Mouse (Mus musculus) liver, embryonic 14.5 days (tissue): ENCODE results near the gene Arpp21. TPM values are rescaled to one million over a fixed set of nuclear protein-coding genes. Genes with fewer than 3 reads are reported as not detected.

Experiments
- ATAC-seq: fragments of 200-750 bp; cut with Nextera tagmentation; 2 replicates; pipeline ENCODE4 v1.8.0; 2017; ENCODE audit warnings: moderate number of reproducible peaks, mild to moderate bottlenecking, moderate library complexity; ENCODE audit not compliant: insufficient read depth
- DNase-seq, 3 experiments: peaks; one replicate each; pipeline ENCODE4 v3.0.0-alpha.2; 2012 to 2013; ENCODE audit warnings: low read depth in 3 of 3, low spot score in 3 of 3
- H3K27ac ChIP-seq: fragments of 300-500 bp; sonication (generic); 2 replicates; pipeline ENCODE4 v1.5.1; 2014; ENCODE audit warnings: moderate library complexity, mild to moderate bottlenecking, control low read depth, inconsistent platforms
- H3K27me3 ChIP-seq: fragments of 300-500 bp; sonication (generic); 2 replicates; pipeline ENCODE4 v1.6.1; 2014; ENCODE audit warnings: mild to moderate bottlenecking, low read length, moderate library complexity; ENCODE audit not compliant: control insufficient read depth, insufficient read depth
- H3K36me3 ChIP-seq: fragments of 300-500 bp; sonication (generic); replicated peaks from 2 replicates; pipeline ENCODE4 v1.6.1; 2014; ENCODE audit warnings: low read depth; ENCODE audit not compliant: control insufficient read depth, insufficient read depth
- H3K4me1 ChIP-seq, 2 experiments: fragments of 200-500 bp in 1 of 2; fragments of 300-500 bp in 1 of 2; sonication (generic) in 1 of 2; replicated peaks; 2 replicates each; pipeline ENCODE4 v1.6.1; 2012 to 2014; ENCODE audit warnings: antibody characterized with exemption in 1 of 2, inconsistent platforms in 1 of 2, low read length in 1 of 2; ENCODE audit not compliant: control insufficient read depth in 2 of 2, insufficient read depth in 2 of 2
- H3K4me2 ChIP-seq: fragments of 300-500 bp; sonication (generic); 2 replicates; pipeline ENCODE4 v1.6.1; 2014; ENCODE audit warnings: low read depth, mild to moderate bottlenecking, control low read depth, moderate library complexity
- H3K4me3 ChIP-seq, 2 experiments: fragments of 200-500 bp in 1 of 2; fragments of 300-500 bp in 1 of 2; sonication (generic) in 1 of 2; 2 replicates each; pipeline ENCODE4 v1.5.1; 2012 to 2014; ENCODE audit warnings: low read depth in 2 of 2, low read length in 2 of 2, mild to moderate bottlenecking in 2 of 2, control low read depth in 1 of 2, inconsistent platforms in 1 of 2, moderate library complexity in 1 of 2; ENCODE audit not compliant: insufficient read depth in 1 of 2
- H3K9ac ChIP-seq: fragments of 300-500 bp; sonication (generic); replicated peaks from 2 replicates; pipeline ENCODE4 v1.6.1; 2014; ENCODE audit warnings: mild to moderate bottlenecking, control low read depth, moderate library complexity
- H3K9me3 ChIP-seq: fragments of 300-500 bp; sonication (generic); 2 replicates; pipeline ENCODE4 v1.6.1; 2016; ENCODE audit warnings: low read length, mixed read lengths; ENCODE audit not compliant: control insufficient read depth
- CTCF ChIP-seq: IDR thresholded peaks from 2 replicates; pipeline ENCODE4 v1.5.1; 2016; ENCODE audit warnings: antibody characterized with exemption, low read depth, control low read depth
- EP300 ChIP-seq: IDR thresholded peaks from 2 replicates; pipeline ENCODE4 v1.6.1; 2016; ENCODE audit warnings: antibody characterized with exemption, low read depth
- WGBS: fragments of 180-500 bp; shearing (Covaris S2); extraction: QIAGEN DNeasy Blood & Tissue Kit; methylation state at CpG from one replicate; pipeline ENCODE4 v1.1.7; 2014; ENCODE audit not compliant: insufficient replicate concordance; 5-methylcytosine and 5-hydroxymethylcytosine counted together
- polyA plus RNA-seq, 2 experiments: library from polyadenylated mRNA; depleted of rRNA in 1 of 2; stranded (reverse) in 1 of 2; unstranded in 1 of 2; fragments of >200 nt; fragmentation: Nextera tagmentation in 1 of 2; extraction: Ambion mirVana in 1 of 2; gene quantifications; 2 replicates each; pipeline versions ENCODE4 v1.2.1 to v1.2.3; 2012 to 2014

Gene Arpp21
- polyA plus RNA-seq, 2 experiments: 0.36 to 0.42 TPM

DNA sequence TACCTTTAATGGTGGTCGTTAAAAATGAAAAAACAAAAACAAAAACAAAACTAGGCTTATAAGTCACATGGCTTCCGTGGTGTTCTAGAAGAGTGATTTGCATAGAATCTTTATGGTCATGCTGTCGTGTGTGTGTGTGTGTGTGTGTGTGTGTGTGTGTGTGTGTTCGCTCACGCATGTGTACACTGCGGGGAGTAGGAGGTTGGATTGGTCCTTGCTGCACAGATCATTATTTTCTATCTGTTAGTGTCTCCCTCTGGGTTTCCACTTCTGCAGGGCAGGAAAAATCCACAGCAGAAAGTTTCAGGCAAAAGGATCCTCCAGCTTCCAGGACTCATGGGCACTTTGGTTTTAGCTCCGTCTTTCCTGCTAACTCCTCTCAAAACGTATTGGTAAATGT lies 813 bp upstream of the Arpp21 start:
- Histone ChIP-seq H3K4me2 (no peak overlapping the region), H3K27ac (no peak overlapping the region), H3K36me3 (no peaks in the 10 kb centered on the region), H3K4me1 (no peaks in the 10 kb centered on the region), H3K4me3 (no peak overlapping the region), H3K27me3 (peaks cover 26% of the 10 kb centered on the region), H3K9ac (no peak overlapping the region), H3K9me3 (no peaks in the 10 kb centered on the region)
- ATAC-seq (no peak), DNase-seq (no peak)
- WGBS: 64% methylated on average over 8 of the region's 8 CpGs
- TF ChIP-seq EP300: no peak
- TF ChIP-seq CTCF: no peak

DNA sequence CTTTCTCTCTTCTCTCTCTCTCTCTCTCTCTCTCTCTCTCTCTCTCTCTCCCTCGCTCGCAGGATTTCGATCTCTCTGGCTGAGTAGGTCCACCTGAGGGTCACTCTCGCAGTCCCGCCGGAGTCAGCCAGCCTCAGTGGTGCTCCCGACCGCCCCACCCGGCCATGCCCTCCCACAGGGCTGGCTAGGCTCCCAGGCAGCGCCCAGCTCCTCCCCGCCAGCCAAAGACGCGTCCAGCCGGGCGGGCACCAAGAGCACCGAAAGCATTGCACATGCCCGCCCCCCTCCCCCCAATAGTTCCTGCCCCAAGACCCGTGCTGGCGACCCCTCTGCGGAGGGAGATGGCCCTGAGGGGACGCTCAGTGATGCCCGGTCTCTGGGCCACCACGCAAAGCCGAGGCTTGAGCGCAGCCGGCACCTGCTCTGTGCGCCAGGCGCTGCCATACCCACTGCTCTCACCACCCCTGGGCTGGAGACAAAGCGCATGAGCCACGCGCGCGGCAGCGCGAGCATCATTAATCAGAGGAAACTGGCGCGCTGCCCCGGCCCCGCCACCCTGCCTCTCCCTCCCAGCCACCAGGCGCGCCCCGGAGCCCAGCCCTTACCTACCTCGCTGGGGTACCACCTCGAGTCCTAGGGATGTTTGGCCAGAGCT lies 570 bp downstream of the Arpp21 start:
- peaks cover 26% of the 10 kb centered on the region for H3K27me3 ChIP-seq
- H3K27ac ChIP-seq: no peak overlapping the region
- peak overlapping the region; percentile 13; the same call in 1 of the 2 replicates for H3K4me2 ChIP-seq
- H3K36me3 ChIP-seq: no peaks in the 10 kb centered on the region
- WGBS: 2% methylated on average over 43 of the region's 44 CpGs
- no peaks in the 10 kb centered on the region for H3K4me1 ChIP-seq
- no peak overlapping the region for H3K9ac ChIP-seq
- no peak overlapping the region; a peak in 1 of 4 replicates for H3K4me3 ChIP-seq
- TF ChIP-seq EP300: no peak
- TF ChIP-seq CTCF: no peak
- no peak; the same call in 1 of the 2 replicates for ATAC-seq
- no peak for DNase-seq
- no peaks in the 10 kb centered on the region for H3K9me3 ChIP-seq

DNA sequence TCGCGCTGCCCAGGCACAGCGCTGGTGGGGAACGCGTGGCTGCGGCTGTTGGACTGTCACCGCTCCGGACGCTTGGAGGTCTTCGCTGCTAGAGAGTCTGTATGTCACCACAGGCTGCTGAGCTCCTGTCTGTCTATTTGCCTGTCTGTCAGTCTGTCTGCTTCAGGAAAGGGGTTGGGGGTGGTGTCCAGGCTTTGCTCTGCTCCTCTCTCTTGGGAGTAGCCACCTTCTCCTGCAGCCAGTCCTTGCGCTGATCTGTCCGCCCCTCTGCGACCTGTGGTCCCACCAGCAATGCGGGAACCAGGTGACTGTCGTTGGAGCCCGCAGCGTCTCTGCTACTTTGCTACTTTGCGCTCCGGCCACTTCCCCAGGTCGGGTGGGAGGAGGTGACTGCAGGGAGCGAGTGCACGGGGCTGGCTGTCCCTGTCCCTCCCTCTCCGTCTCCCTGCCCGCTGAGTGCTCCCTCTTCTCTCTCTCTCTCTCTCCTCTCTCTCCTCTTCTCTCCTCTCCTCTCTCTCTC lies 1.2 kb downstream of the Arpp21 start:
- Histone ChIP-seq H3K4me2 (0 out of 2 replicates have a peak overlapping the region, but pooled peaks have one; percentile 4), H3K9me3 (no peaks in the 10 kb centered on the region), H3K4me1 (no peaks in the 10 kb centered on the region), H3K36me3 (no peaks in the 10 kb centered on the region), H3K27ac (no peak overlapping the region), H3K27me3 (peaks cover 26% of the 10 kb centered on the region), H3K9ac (no peak overlapping the region), H3K4me3 (no peak overlapping the region; a peak in 1 of 4 replicates)
- TF ChIP-seq CTCF (no peak), EP300 (no peak)
- ATAC-seq (0 out of 2 replicates have a peak, but pooled peaks have one; percentile 15), DNase-seq (no peak)
- 1% methylated on average over 24 of the region's 24 CpGs for WGBS

DNA sequence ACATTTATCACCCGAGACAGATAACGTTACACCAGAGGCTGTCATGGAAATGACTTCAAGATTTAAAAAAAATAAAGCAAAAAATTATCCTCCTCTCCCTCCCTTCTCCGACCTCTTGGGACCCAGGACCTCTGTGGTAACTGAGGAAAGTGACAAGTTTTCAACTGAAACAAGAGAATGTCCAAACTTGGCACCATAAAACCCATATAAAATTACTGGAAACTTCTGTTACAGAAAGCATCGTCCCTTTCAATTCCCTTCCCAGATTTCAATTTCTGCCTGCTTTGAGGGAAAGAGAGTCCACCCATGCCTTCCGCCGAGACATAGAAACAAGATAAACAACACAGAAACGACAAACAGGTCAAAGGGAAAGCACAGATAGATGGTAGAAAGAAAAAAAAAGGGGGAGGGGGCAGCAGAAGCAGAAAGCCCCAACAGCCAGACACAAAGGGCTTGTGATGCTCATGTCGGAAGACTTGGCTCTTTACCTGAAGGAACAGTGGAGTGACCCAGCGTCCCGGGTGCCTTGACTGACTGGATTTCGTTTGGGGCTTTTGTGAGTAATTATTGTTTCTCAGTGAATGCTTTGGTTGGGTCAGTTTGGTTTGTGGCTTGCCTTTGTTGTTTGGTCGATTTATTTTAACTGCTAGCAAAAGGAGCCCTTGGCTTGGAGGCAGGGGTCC lies 1.8 kb downstream of the Arpp21 start:
- ATAC-seq (no peak), DNase-seq (no peak)
- H3K4me3 ChIP-seq: no peak overlapping the region
- H3K9ac ChIP-seq: no peak overlapping the region
- H3K9me3 ChIP-seq: no peaks in the 10 kb centered on the region
- H3K36me3 ChIP-seq: no peaks in the 10 kb centered on the region
- TF ChIP-seq EP300 (no peak), CTCF (no peak)
- H3K27me3 ChIP-seq: peaks cover 26% of the 10 kb centered on the region
- no peaks in the 10 kb centered on the region for H3K4me1 ChIP-seq
- H3K27ac ChIP-seq: no peak overlapping the region
- H3K4me2 ChIP-seq: 0 out of 2 replicates have a peak overlapping the region, but pooled peaks have one; percentile 4
- 14% methylated on average over 12 of the region's 12 CpGs for WGBS

DNA sequence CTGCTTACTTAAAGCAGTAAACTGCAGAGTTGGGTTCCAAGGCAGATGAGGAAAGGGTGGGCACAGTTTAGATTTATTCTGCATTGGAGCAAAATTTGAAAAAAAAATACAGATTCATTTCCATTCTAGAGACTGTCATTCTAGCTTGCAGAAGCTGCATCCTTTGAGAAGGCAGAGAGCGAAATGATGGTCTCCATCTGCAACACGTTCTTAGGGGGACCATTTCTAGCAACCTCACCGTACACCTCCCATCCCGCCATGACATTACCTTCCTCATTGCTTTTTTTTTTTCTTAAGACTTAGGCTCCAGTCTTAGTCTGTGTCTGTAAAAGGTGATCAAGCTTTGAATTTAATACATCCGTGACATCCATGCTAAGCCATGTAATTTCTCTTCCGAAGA lies 2.4 kb downstream of the Arpp21 start:
- Histone ChIP-seq H3K4me2 (no peak overlapping the region), H3K36me3 (no peaks in the 10 kb centered on the region), H3K4me1 (no peaks in the 10 kb centered on the region), H3K27ac (no peak overlapping the region), H3K27me3 (peaks cover 26% of the 10 kb centered on the region), H3K9me3 (no peaks in the 10 kb centered on the region), H3K9ac (no peak overlapping the region), H3K4me3 (no peak overlapping the region)
- no peak for ATAC-seq
- DNase-seq: no peak
- TF ChIP-seq CTCF: no peak
- TF ChIP-seq EP300: no peak
- WGBS: 63% methylated on average over 6 of the region's 6 CpGs
